13 mouse cellular contexts compared by ENCODE assay signal in genomic region chr15:97496026-97496425, GRCm38 (mm10).
A peak's percentile ranks its signal among the peaks of the same experiment; 100 is the strongest.
DNase-seq lines count a peak whose midpoint lies in the region.
"Had no signal": no experiment of that assay in that cellular context is flagged by ENCODE, and none has a peak within 500 bp of the region (broad histone marks: within the 10 kb centered on the region; RNA-seq: fewer than 3 reads in every experiment).

No protein-coding gene starts in this region.

- DNase-seq in right cerebral cortex, postnatal 10 days (ENCODE audit: low spot score in 2 of 2): peak; percentile 2 to 12
- DNase-seq in right cerebral cortex, postnatal 25 days: no peak
- DNase-seq in ES-CJ7 (ENCODE audit: low read depth, low spot score) (peak; percentile 11), R1 (ENCODE audit: low read depth, low spot score) (peak; percentile 23)
- no peak for DNase-seq in lung, postnatal 36 days
- no peak for DNase-seq in thymus, postnatal 14 days
- DNase-seq: adrenal gland, postnatal 14 days; cerebellum, adult 11-12 months; cerebellum, adult 9-10 months; cerebellum, postnatal 25 days; gastrocnemius, postnatal 36 days; heart, adult 18-20 months; heart, postnatal 14 days had no signal

Comparison
In these comparisons a context has a peak if more than half of its experiments do, and no peak if none do; other contexts are left out.
1. DNase-seq: peak in right cerebral cortex, postnatal 10 days (2 of 2), ES-CJ7 (single experiment) and R1 (single experiment); none in right cerebral cortex, postnatal 25 days (single experiment), lung, postnatal 36 days (single experiment) and thymus, postnatal 14 days (single experiment).